In genomic region chr3:107278479-107279269, GRCm38 (mm10) we compare ENCODE assay signal across 8 mouse cellular contexts. TPM values are rescaled to one million over a fixed set of nuclear protein-coding genes. Genes with fewer than 3 reads are reported as not detected.
DNase-seq lines count a peak whose midpoint lies in the region; ATAC-seq and TF ChIP-seq lines count a peak whose summit lies in the region.

Gene Lamtor5, plus strand, starts transcription at chr3:107278858.

- H3K27ac ChIP-seq in hindbrain, embryonic 10.5 days, result peak within 1 kb of the TSS; percentile 84
- no peak within 1 kb of the TSS for H3K27ac ChIP-seq in lung, postnatal 0 days (ENCODE audit: low read length)

- TF ChIP-seq EP300 in lung, postnatal 0 days (IDR thresholded peaks at IDR 0.05), result no peak

- TF ChIP-seq CTCF in lung, postnatal 0 days (IDR thresholded peaks at IDR 0.05), result no peak

- H3K9ac ChIP-seq in lung, postnatal 0 days (replicated peaks; ENCODE audit: low read depth), result peak within 1 kb of the TSS; percentile 80

- WGBS in hindbrain, embryonic 10.5 days, result 3% methylated on average over 43 of the region's 43 CpGs
- WGBS in lung, postnatal 0 days, result 3% methylated on average over 43 of the region's 43 CpGs

- no peaks in the 10 kb centered on the region for H3K27me3 ChIP-seq in hindbrain, embryonic 10.5 days (ENCODE audit: insufficient read depth, poor library complexity, severe bottlenecking)
- H3K27me3 ChIP-seq in lung, postnatal 0 days (replicated peaks; ENCODE audit: insufficient read depth, low read length), result no peaks in the 10 kb centered on the region

- peak within 1 kb of the TSS; percentile 67 for H3K4me2 ChIP-seq in lung, postnatal 0 days (replicated peaks; ENCODE audit: low read depth, low read length)

- H3K4me1 ChIP-seq in hindbrain, embryonic 10.5 days (replicated peaks), result peaks cover 15% of the 10 kb centered on the region
- peaks cover 3% of the 10 kb centered on the region; the same call in 1 of the 2 replicates for H3K4me1 ChIP-seq in lung, postnatal 0 days (ENCODE audit: insufficient read depth, low read depth, low read length)

- H3K36me3 ChIP-seq in hindbrain, embryonic 10.5 days, result peaks cover 17% of the 10 kb centered on the region
- peaks cover 11% of the 10 kb centered on the region; the same call in 1 of the 2 replicates for H3K36me3 ChIP-seq in lung, postnatal 0 days (ENCODE audit: insufficient read depth, low read length)

- H3K4me3 ChIP-seq in hindbrain, embryonic 10.5 days, result peak within 1 kb of the TSS; percentile 90
- H3K4me3 ChIP-seq in lung, postnatal 0 days (ENCODE audit: low read depth, low read length), result peak within 1 kb of the TSS; percentile 92

- ATAC-seq in frontal cortex, adult (ENCODE audit: low TSS enrichment), result peak; percentile 85
- ATAC-seq in lung, postnatal 0 days, result peak; percentile 92

- DNase-seq in MEL-GATA-1-ER (ENCODE audit: extremely low read depth, low read depth), result peak; percentile 82
- DNase-seq in cerebellum, adult 8-10 months, result peak; percentile 92
- peak; percentile 92 for DNase-seq in hindbrain, embryonic 10.5 days (ENCODE audit: low spot score)
- peak; percentile 88 for DNase-seq in layer of hippocampus, adult 9-11 months
- DNase-seq in lung, postnatal 0 days (ENCODE audit: low spot score), result peak; percentile 93
- DNase-seq in ovary, postnatal 14 days (ENCODE audit: low spot score), result peak; percentile 88
- peak; percentile 92 for DNase-seq in thymus, postnatal 14 days

- no peaks in the 10 kb centered on the region for H3K9me3 ChIP-seq in hindbrain, embryonic 10.5 days
- H3K9me3 ChIP-seq in lung, postnatal 0 days (ENCODE audit: low read length), result no peaks in the 10 kb centered on the region

RNA-seq across cellular contexts. Expression of gene Lamtor5, which starts in this region (rescaled TPM):
- 202 and 225 TPM in 2 replicates for polyA plus RNA-seq in hindbrain, embryonic 10.5 days (2016; fragmentation: Nextera tagmentation; extraction: Ambion mirVana)
- 201 and 215 TPM in 2 replicates for polyA plus RNA-seq in lung, postnatal 0 days (2015; fragmentation: Nextera tagmentation; extraction: Ambion mirVana)
